Mouse (Mus musculus): ENCODE measurements at regions not wholly inside any gene's neighbourhood (a gene's known extent, or its start where the extent isn't known, plus 50 kb on each side); places are given as distances from the start of the nearest gene placed in this dataset.

- no peak for TF ChIP-seq EP300 (IDR thresholded peaks at IDR 0.05)
- TF ChIP-seq CTCF (IDR thresholded peaks at IDR 0.05) = no peak
These were observed 89.0 kb upstream of the Opcml start for GRCm38 (mm10) chr9:27701559-27701958.

All from lung, postnatal 0 days (tissue).